Mouse (Mus musculus): ENCODE measurements around the gene Apom.

The Apom gene

DNA sequence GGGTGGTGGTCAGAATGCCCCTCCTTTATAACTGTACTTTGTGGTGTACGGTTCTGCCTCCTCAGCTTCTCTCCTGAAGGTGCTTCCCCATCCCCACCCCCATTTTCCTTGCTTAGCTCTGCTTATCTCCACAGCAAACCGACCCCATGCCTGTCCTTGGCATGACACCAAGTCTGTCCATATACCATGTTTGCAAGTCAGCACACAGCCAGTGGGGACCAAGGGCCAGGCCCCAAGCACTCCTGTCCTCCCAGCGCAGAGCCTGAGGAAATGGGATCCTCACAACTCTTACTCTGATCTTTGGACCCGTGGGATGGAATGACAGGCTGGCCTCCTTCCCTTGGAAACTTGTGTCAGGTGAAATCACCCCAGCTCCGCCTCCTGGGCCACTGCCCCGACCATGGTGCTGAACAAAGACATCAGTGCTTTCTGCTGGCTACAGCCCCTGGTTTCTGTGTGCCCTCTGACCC lies 28.6 kb downstream of the Apom start:
- H3K27me3 ChIP-seq (ENCODE audit: insufficient read depth, low read length), result no peaks in the 10 kb centered on the region
- H3K36me3 ChIP-seq (ENCODE audit: insufficient read depth, low read length), result peaks cover 53% of the 10 kb centered on the region
- no peak overlapping the region for H3K4me3 ChIP-seq (replicated peaks; ENCODE audit: low read length)
- no peaks in the 10 kb centered on the region for H3K9me3 ChIP-seq (ENCODE audit: low read length)
- H3K4me1 ChIP-seq (replicated peaks; ENCODE audit: low read depth, low read length), result peaks cover 56% of the 10 kb centered on the region
- TF ChIP-seq POU5F1 (IDR thresholded peaks at IDR 0.05; ENCODE audit: borderline replicate concordance, low read length) (no peak), NANOG (IDR thresholded peaks at IDR 0.05; ENCODE audit: borderline replicate concordance, low read length) (no peak), CTCF (conservative IDR thresholded peaks at IDR 0.05; ENCODE audit: low read length) (no peak)

DNA sequence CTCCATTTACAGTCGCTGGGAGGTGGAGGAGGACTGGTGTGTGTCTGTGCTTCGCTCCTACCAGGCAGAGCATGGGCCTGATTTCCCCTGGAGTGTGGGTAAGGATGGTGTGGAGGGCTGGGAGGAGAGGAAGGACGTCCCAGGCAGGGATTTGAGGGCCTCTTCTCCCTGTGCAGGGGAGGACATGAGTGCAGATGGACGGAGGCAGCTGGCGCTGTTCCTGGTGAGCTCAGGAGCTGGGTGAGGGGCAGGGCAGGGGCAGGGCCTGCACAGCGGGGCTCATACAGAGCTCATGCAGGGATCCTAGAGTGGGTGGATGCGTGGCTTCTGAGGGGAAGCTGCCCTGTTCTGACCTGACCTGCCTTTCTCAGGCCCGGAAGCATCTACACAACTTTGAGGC lies 29.6 kb downstream of the Apom start:
- Histone ChIP-seq H3K4me3 (replicated peaks; ENCODE audit: low read length) (no peak overlapping the region), H3K4me1 (replicated peaks; ENCODE audit: low read depth, low read length) (peaks cover 56% of the 10 kb centered on the region), H3K9me3 (ENCODE audit: low read length) (no peaks in the 10 kb centered on the region), H3K36me3 (ENCODE audit: insufficient read depth, low read length) (peaks cover 61% of the 10 kb centered on the region), H3K27me3 (ENCODE audit: insufficient read depth, low read length) (no peaks in the 10 kb centered on the region)
- TF ChIP-seq CTCF (conservative IDR thresholded peaks at IDR 0.05; ENCODE audit: low read length) (no peak), POU5F1 (IDR thresholded peaks at IDR 0.05; ENCODE audit: borderline replicate concordance, low read length) (no peak), NANOG (IDR thresholded peaks at IDR 0.05; ENCODE audit: borderline replicate concordance, low read length) (no peak)

- Histone ChIP-seq H3K36me3 (ENCODE audit: insufficient read depth, low read length) (peaks cover 72% of the 10 kb centered on the region), H3K4me1 (replicated peaks; ENCODE audit: low read depth, low read length) (peaks cover 64% of the 10 kb centered on the region), H3K9me3 (ENCODE audit: low read length) (no peaks in the 10 kb centered on the region), H3K27me3 (ENCODE audit: insufficient read depth, low read length) (no peaks in the 10 kb centered on the region), H3K4me3 (replicated peaks; ENCODE audit: low read length) (no peak overlapping the region)
- no peak for TF ChIP-seq CTCF (conservative IDR thresholded peaks at IDR 0.05; ENCODE audit: low read length)
- no peak for TF ChIP-seq POU5F1 (IDR thresholded peaks at IDR 0.05; ENCODE audit: borderline replicate concordance, low read length)
- TF ChIP-seq NANOG (IDR thresholded peaks at IDR 0.05; ENCODE audit: borderline replicate concordance, low read length), result no peak
Observed at GRCm38 (mm10) chr17:35101161-35101560, 30.7 kb downstream of the Apom start.

GRCm38 (mm10) chr17:35100196-35100765 lies 31.6 kb downstream of the Apom start:
- Histone ChIP-seq H3K36me3 (ENCODE audit: insufficient read depth, low read length) (peaks cover 80% of the 10 kb centered on the region), H3K9me3 (ENCODE audit: low read length) (no peaks in the 10 kb centered on the region), H3K4me1 (replicated peaks; ENCODE audit: low read depth, low read length) (peaks cover 61% of the 10 kb centered on the region), H3K4me3 (replicated peaks; ENCODE audit: low read length) (peak overlapping the region; percentile 35), H3K27me3 (ENCODE audit: insufficient read depth, low read length) (no peaks in the 10 kb centered on the region)
- TF ChIP-seq NANOG (IDR thresholded peaks at IDR 0.05; ENCODE audit: borderline replicate concordance, low read length), result no peak
- TF ChIP-seq CTCF (conservative IDR thresholded peaks at IDR 0.05; ENCODE audit: low read length), result no peak
- TF ChIP-seq POU5F1 (IDR thresholded peaks at IDR 0.05; ENCODE audit: borderline replicate concordance, low read length), result no peak

DNA sequence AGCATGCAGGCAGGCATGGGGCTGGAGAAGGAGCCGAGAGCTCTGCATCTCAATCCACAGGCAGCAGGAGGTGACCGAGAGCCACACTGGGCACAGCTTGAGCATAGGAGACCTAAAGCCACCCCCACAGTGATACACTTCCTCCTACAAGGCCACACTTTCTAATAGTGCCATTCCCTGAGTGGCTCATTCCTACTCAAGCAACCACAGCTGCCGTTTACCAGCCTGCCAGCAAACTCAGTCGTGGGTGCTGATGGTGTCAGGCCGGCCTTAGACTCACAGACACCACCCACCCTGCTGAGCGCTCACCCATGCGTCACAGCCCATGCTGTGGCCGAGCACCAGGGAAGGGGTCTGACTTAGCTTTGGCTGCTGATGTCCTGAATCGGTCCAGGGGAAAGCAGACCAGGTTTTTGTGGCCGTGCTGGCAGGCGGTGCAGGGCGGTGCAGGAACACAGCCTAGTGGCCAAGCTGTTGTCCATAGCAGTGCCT lies 34.6 kb downstream of the Apom start:
- TF ChIP-seq CTCF (conservative IDR thresholded peaks at IDR 0.05; ENCODE audit: low read length) (no peak), POU5F1 (IDR thresholded peaks at IDR 0.05; ENCODE audit: borderline replicate concordance, low read length) (no peak), NANOG (IDR thresholded peaks at IDR 0.05; ENCODE audit: borderline replicate concordance, low read length) (no peak)
- no peaks in the 10 kb centered on the region for H3K27me3 ChIP-seq (ENCODE audit: insufficient read depth, low read length)

DNA sequence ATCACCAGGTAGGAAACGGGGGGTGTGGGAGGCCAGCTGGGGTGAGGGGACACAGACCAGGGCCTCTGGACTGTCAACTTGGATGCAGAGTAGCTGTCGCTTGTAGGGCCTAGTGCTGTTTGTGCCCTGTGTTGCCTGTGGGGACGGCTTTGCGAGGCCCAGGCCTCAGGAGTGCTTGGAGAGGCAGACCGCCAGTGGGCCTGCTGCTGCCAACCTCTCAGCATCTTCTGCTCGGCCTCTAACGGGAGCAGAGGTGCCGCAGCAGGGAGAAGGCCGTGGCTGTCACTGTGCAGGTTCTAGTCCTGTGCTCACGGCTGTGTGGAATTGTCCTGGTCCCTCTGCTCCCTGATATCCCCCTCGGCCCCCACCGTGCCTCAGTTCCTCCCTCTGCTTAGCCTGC lies 35.3 kb downstream of the Apom start:
- TF ChIP-seq NANOG (IDR thresholded peaks at IDR 0.05; ENCODE audit: borderline replicate concordance, low read length) (no peak), POU5F1 (IDR thresholded peaks at IDR 0.05; ENCODE audit: borderline replicate concordance, low read length) (no peak), CTCF (conservative IDR thresholded peaks at IDR 0.05; ENCODE audit: low read length) (no peak)
- H3K4me3 ChIP-seq (replicated peaks; ENCODE audit: low read length), result peak overlapping the region; percentile 52
- H3K36me3 ChIP-seq (ENCODE audit: insufficient read depth, low read length), result peaks cover 91% of the 10 kb centered on the region
- no peaks in the 10 kb centered on the region for H3K9me3 ChIP-seq (ENCODE audit: low read length)
- no peaks in the 10 kb centered on the region for H3K27me3 ChIP-seq (ENCODE audit: insufficient read depth, low read length)
- peaks cover 68% of the 10 kb centered on the region for H3K4me1 ChIP-seq (replicated peaks; ENCODE audit: low read depth, low read length)

More for the DNA sequence above, 34.6 kb downstream of the Apom start:
- Histone ChIP-seq H3K4me3 (replicated peaks; ENCODE audit: low read length) (peak overlapping the region; percentile 52), H3K36me3 (ENCODE audit: insufficient read depth, low read length) (peaks cover 92% of the 10 kb centered on the region), H3K4me1 (replicated peaks; ENCODE audit: low read depth, low read length) (peaks cover 70% of the 10 kb centered on the region), H3K9me3 (ENCODE audit: low read length) (no peaks in the 10 kb centered on the region)

GRCm38 (mm10) chr17:35094475-35095365 lies 37.1 kb downstream of the Apom start:
- H3K9me3 ChIP-seq (ENCODE audit: low read length), result no peaks in the 10 kb centered on the region
- TF ChIP-seq CTCF (conservative IDR thresholded peaks at IDR 0.05; ENCODE audit: low read length), result no peak
- TF ChIP-seq POU5F1 (IDR thresholded peaks at IDR 0.05; ENCODE audit: borderline replicate concordance, low read length), result no peak
- no peak for TF ChIP-seq NANOG (IDR thresholded peaks at IDR 0.05; ENCODE audit: borderline replicate concordance, low read length)
- H3K36me3 ChIP-seq (ENCODE audit: insufficient read depth, low read length), result peaks cover 89% of the 10 kb centered on the region
- H3K4me1 ChIP-seq (replicated peaks; ENCODE audit: low read depth, low read length), result peaks cover 68% of the 10 kb centered on the region
- no peaks in the 10 kb centered on the region for H3K27me3 ChIP-seq (ENCODE audit: insufficient read depth, low read length)
- no peak overlapping the region for H3K4me3 ChIP-seq (replicated peaks; ENCODE audit: low read length)

DNA sequence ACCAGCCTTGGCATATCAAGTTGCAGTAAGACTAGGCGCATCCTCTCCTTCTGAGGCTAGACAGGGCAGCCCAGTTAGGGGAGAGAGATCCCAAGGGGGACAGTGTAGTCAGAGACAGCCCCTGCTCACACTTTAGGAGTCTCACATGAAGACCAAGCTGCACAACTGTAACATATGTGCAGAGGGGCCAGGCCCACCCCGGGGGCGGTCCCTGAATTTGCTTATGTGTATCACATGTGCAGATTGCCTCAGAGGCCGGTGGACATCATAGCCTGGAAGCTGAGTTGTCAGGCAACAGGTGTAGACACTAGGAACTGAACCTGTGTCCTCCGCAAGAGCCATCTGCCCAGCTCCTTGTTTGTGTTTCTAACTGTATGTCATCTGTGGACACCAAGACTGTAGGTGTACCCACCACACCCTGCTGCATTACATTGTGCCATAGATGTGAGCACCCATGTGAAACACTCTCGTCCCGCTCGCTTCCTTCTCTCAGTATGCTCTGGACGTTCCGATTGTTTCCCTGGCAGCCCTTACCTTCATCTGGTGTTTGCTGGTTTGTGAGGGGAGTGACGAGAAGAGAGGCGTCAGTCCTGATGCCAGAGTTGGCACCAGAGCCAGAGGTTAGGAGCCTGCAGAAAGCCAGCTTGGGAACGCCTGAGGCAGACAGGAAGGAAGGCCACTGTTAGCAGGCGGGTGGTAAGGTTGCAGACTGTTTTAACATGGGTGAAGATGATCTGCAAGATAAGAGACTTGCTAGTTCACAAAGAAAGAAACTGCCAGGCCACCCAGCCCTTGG lies 39.2 kb downstream of the Apom start:
- Histone ChIP-seq H3K27me3 (ENCODE audit: insufficient read depth, low read length) (no peaks in the 10 kb centered on the region), H3K36me3 (ENCODE audit: insufficient read depth, low read length) (peaks cover 71% of the 10 kb centered on the region), H3K4me3 (replicated peaks; ENCODE audit: low read length) (no peak overlapping the region), H3K4me1 (replicated peaks; ENCODE audit: low read depth, low read length) (peaks cover 57% of the 10 kb centered on the region), H3K9me3 (ENCODE audit: low read length) (no peaks in the 10 kb centered on the region)
- TF ChIP-seq NANOG (IDR thresholded peaks at IDR 0.05; ENCODE audit: borderline replicate concordance, low read length), result no peak
- TF ChIP-seq CTCF (conservative IDR thresholded peaks at IDR 0.05; ENCODE audit: low read length), result no peak
